ENCODE assay signal across 8 mouse cellular contexts in the genomic region with DNA sequence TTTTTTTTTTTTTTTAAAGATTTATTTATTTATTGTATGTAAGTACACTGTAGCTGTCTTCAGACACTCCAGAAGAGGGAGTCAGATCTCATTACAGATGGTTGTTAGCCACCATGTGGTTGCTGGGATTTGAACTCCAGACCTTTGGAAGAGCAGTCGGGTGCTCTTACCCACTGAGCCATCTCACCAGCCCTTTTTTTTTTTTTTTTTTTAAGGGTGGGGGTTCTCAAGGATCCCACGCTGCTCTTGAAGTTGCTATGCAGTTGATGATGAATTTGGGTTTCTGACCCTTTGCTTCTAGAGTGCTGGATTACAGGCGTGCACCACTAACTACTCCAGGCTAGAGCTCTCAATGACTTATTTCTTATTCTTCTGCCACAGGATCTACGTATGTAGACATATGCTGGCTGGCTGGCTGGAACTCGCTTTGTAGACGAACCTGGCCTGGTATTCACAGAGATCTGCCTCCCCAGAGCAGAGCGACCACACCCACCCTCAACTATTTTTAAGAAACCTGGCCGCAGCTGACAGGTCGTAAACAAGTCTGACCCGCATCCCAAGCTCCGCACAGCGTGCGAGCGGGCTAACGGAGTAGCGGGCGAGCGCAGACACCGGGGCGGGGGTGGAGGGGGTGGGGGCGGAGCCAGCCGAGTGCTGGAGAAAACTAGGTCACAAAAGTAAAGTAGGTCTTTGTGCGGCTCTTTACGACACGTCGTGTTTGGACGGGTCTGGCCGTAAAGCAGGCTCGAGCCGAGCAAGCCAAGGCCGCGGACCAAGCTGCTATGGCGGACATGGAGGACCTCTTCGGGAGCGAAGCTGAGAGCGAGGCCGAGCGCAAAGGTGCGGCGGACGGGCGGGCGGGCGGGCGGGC. TPM values are rescaled to one million over a fixed set of nuclear protein-coding genes. Genes with fewer than 3 reads are reported as not detected.
DNase-seq lines count a peak whose midpoint lies in the region; ATAC-seq and TF ChIP-seq lines count a peak whose summit lies in the region.

A gene (plus strand): TSS at position 729 of the 871 bp plus-strand sequence.

- peaks cover 11% of the 10 kb centered on the region for H3K36me3 ChIP-seq in heart, embryonic 12.5 days
- H3K36me3 ChIP-seq in kidney, postnatal 0 days (ENCODE audit: insufficient read depth, low read length), result peaks cover 8% of the 10 kb centered on the region; the same call in 1 of the 2 replicates
- peaks cover 4% of the 10 kb centered on the region for H3K36me3 ChIP-seq in liver, embryonic 11.5 days (ENCODE audit: control insufficient read depth, insufficient read depth, low read length)
- peaks cover 4% of the 10 kb centered on the region for H3K36me3 ChIP-seq in stomach, embryonic 14.5 days (ENCODE audit: control insufficient read depth, insufficient read depth, low read length)

- DNase-seq in B cell, adult 2 months, result peak; percentile 79
- peak; percentile 98 for DNase-seq in brain, adult 2 months (ENCODE audit: low read depth, low spot score)
- peak; percentile 96 for DNase-seq in kidney, postnatal 0 days (ENCODE audit: low spot score)
- peak; percentile 82 for DNase-seq in liver, embryonic 11.5 days (ENCODE audit: low spot score)
- peak; percentile 90 for DNase-seq in naive thymus-derived CD4-positive, alpha-beta T cell, adult 2 months (ENCODE audit: low read depth)

- ATAC-seq in erythroblast, adult 5-6 weeks (replicated peaks; ENCODE audit: low FRiP score, poor library complexity, severe bottlenecking), result peak; percentile 79
- ATAC-seq in heart, embryonic 12.5 days (ENCODE audit: insufficient number of reproducible peaks, low FRiP score), result peak; percentile 91
- peak; percentile 93 for ATAC-seq in kidney, postnatal 0 days (replicated peaks; ENCODE audit: low FRiP score, low read depth)
- peak; percentile 86 for ATAC-seq in liver, embryonic 11.5 days (replicated peaks; ENCODE audit: low FRiP score)
- peak; percentile 93 for ATAC-seq in stomach, embryonic 14.5 days (ENCODE audit: insufficient number of reproducible peaks, insufficient read depth, low FRiP score, low read depth)

- peaks cover 16% of the 10 kb centered on the region for H3K4me1 ChIP-seq in heart, embryonic 12.5 days (replicated peaks)
- H3K4me1 ChIP-seq in kidney, postnatal 0 days (replicated peaks; ENCODE audit: insufficient read depth, low read length), result no peaks in the 10 kb centered on the region
- H3K4me1 ChIP-seq in liver, embryonic 11.5 days (replicated peaks; ENCODE audit: control insufficient read depth, insufficient read depth, low read length), result peaks cover 6% of the 10 kb centered on the region
- H3K4me1 ChIP-seq in stomach, embryonic 14.5 days (ENCODE audit: control insufficient read depth, insufficient read depth, low read length), result peaks cover 10% of the 10 kb centered on the region

- TF ChIP-seq CTCF in kidney, postnatal 0 days (IDR thresholded peaks at IDR 0.05; ENCODE audit: low read depth), result no peak

- peak within 1 kb of the TSS; percentile 83 for H3K4me3 ChIP-seq in heart, embryonic 12.5 days
- peak within 1 kb of the TSS; percentile 66 for H3K4me3 ChIP-seq in kidney, postnatal 0 days (replicated peaks; ENCODE audit: low read depth, low read length)
- H3K4me3 ChIP-seq in liver, embryonic 11.5 days (ENCODE audit: low read depth, low read length), result peak within 1 kb of the TSS; percentile 82
- peak within 1 kb of the TSS; percentile 84 for H3K4me3 ChIP-seq in stomach, embryonic 14.5 days (ENCODE audit: low read depth, low read length)

- H3K27ac ChIP-seq in heart, embryonic 12.5 days (ENCODE audit: poor library complexity, severe bottlenecking), result peak within 1 kb of the TSS; percentile 84
- H3K27ac ChIP-seq in kidney, postnatal 0 days, result peak within 1 kb of the TSS; percentile 65
- H3K27ac ChIP-seq in liver, embryonic 11.5 days (ENCODE audit: low read depth, low read length), result peak within 1 kb of the TSS; percentile 69
- peak within 1 kb of the TSS; percentile 75 for H3K27ac ChIP-seq in stomach, embryonic 14.5 days (ENCODE audit: low read length)

- under 1% methylated on average over 45 of the region's 45 CpGs for WGBS in heart, embryonic 12.5 days
- WGBS in kidney, postnatal 0 days, result under 1% methylated on average over 42 of the region's 45 CpGs
- WGBS in liver, embryonic 11.5 days, result under 1% methylated on average over 45 of the region's 45 CpGs
- WGBS in stomach, embryonic 14.5 days, result 1% methylated on average over 44 of the region's 45 CpGs

- no peaks in the 10 kb centered on the region for H3K27me3 ChIP-seq in heart, embryonic 12.5 days (replicated peaks)
- H3K27me3 ChIP-seq in kidney, postnatal 0 days (ENCODE audit: insufficient read depth, low read length), result no peaks in the 10 kb centered on the region
- no peaks in the 10 kb centered on the region for H3K27me3 ChIP-seq in liver, embryonic 11.5 days (replicated peaks; ENCODE audit: control insufficient read depth, insufficient read depth, low read length)
- no peaks in the 10 kb centered on the region for H3K27me3 ChIP-seq in stomach, embryonic 14.5 days (ENCODE audit: control insufficient read depth, insufficient read depth, low read length)

- peak within 1 kb of the TSS; percentile 90 for H3K9ac ChIP-seq in heart, embryonic 12.5 days
- H3K9ac ChIP-seq in kidney, postnatal 0 days (ENCODE audit: low read depth, low read length), result peak within 1 kb of the TSS; percentile 74
- H3K9ac ChIP-seq in liver, embryonic 11.5 days (ENCODE audit: low read depth, low read length), result peak within 1 kb of the TSS; percentile 78
- H3K9ac ChIP-seq in stomach, embryonic 14.5 days (replicated peaks; ENCODE audit: low read depth, low read length), result peak within 1 kb of the TSS; percentile 75

- peak within 1 kb of the TSS; percentile 89 for H3K4me2 ChIP-seq in heart, embryonic 12.5 days
- peak within 1 kb of the TSS; percentile 66 for H3K4me2 ChIP-seq in kidney, postnatal 0 days (ENCODE audit: low read length)
- H3K4me2 ChIP-seq in liver, embryonic 11.5 days, result peak within 1 kb of the TSS; percentile 93
- H3K4me2 ChIP-seq in stomach, embryonic 14.5 days (replicated peaks; ENCODE audit: low read depth, low read length), result peak within 1 kb of the TSS; percentile 69

- no peaks in the 10 kb centered on the region for H3K9me3 ChIP-seq in heart, embryonic 12.5 days (replicated peaks)
- H3K9me3 ChIP-seq in kidney, postnatal 0 days (replicated peaks; ENCODE audit: low read length), result no peaks in the 10 kb centered on the region
- H3K9me3 ChIP-seq in liver, embryonic 11.5 days (ENCODE audit: control insufficient read depth, low read length), result no peaks in the 10 kb centered on the region
- H3K9me3 ChIP-seq in stomach, embryonic 14.5 days (ENCODE audit: control insufficient read depth, low read depth, low read length), result no peaks in the 10 kb centered on the region

RNA-seq across cellular contexts. Expression of the gene that starts here (rescaled TPM):
- 3.5 and 6.3 TPM in 2 replicates for total RNA-seq in erythroblast, adult 5-6 weeks (2015; ENCODE audit: low replicate concordance)
- 8.3 and 11.6 TPM in 2 replicates for total RNA-seq in erythroblast, adult 5-6 weeks (2017; ENCODE audit: low replicate concordance)
- 33.8 and 37.0 TPM in 2 replicates for polyA plus RNA-seq in heart, embryonic 12.5 days (2016; fragmentation: Nextera tagmentation; extraction: Ambion mirVana)
- 31.4 and 36.6 TPM in 2 replicates for polyA plus RNA-seq in kidney, postnatal 0 days (2015; fragmentation: Nextera tagmentation; extraction: Ambion mirVana)
- polyA plus RNA-seq in liver, embryonic 11.5 days (2014; fragmentation: Nextera tagmentation; extraction: Ambion mirVana), result 39.0 and 39.4 TPM in 2 replicates
- 39.0 and 39.6 TPM in 2 replicates for polyA plus RNA-seq in stomach, embryonic 14.5 days (2014; fragmentation: Nextera tagmentation; extraction: Ambion mirVana)

Comparison
In these comparisons a context has a peak if more than half of its experiments do, and no peak if none do; other contexts are left out.
1. Peak in every context shown above with its lines: DNase-seq, ATAC-seq, H3K4me3 ChIP-seq and H3K27ac ChIP-seq.